Mouse (Mus musculus) C2C12 (cell line): ENCODE results near the gene Lrrc75a. TPM values are rescaled to one million over a fixed set of nuclear protein-coding genes. Genes with fewer than 3 reads are reported as not detected.

Source experiments
- H3K27me3 ChIP-seq: one replicate; pipeline ENCODE4 v1.6.1; 2011; ENCODE audit not compliant: control insufficient read depth, insufficient read depth, insufficient read length
- H3K36me3 ChIP-seq: one replicate; pipeline ENCODE4 v1.6.1; 2011; ENCODE audit not compliant: control insufficient read depth, insufficient read depth
- H3K4me3 ChIP-seq: one replicate; pipeline ENCODE4 v1.5.1; 2011; ENCODE audit warnings: mild to moderate bottlenecking, control low read depth; ENCODE audit not compliant: poor library complexity, insufficient read depth, severe bottlenecking
- H3K79me2 ChIP-seq: one replicate; pipeline ENCODE4 v1.6.1; 2011; ENCODE audit not compliant: control insufficient read depth, insufficient read depth
- H3K79me3 ChIP-seq: one replicate; pipeline ENCODE4 v1.6.1; 2011; ENCODE audit warnings: low read depth, control low read depth
- H3ac ChIP-seq: one replicate; pipeline ENCODE3; 2011; ENCODE audit warnings: low read depth; ENCODE audit not compliant: control insufficient read depth, insufficient read length
- CEBPB ChIP-seq: IDR thresholded peaks from one replicate; pipeline ENCODE4 v1.6.1; 2011; ENCODE audit warnings: low read depth, mild to moderate bottlenecking, control low read depth, moderate library complexity
- CTCF ChIP-seq: IDR thresholded peaks from one replicate; pipeline ENCODE4 v1.5.1; 2011; ENCODE audit not compliant: control insufficient read depth, insufficient read depth, insufficient read length
- FOSL1 ChIP-seq: IDR thresholded peaks from one replicate; pipeline ENCODE4 v1.8.0; 2011; ENCODE audit warnings: mild to moderate bottlenecking, low read length; ENCODE audit not compliant: poor library complexity, insufficient read depth, severe bottlenecking
- MAX ChIP-seq: IDR thresholded peaks from one replicate; pipeline ENCODE4 v1.6.1; 2011; ENCODE audit warnings: mild to moderate bottlenecking, control low read depth
- MYOD1 ChIP-seq: IDR thresholded peaks from one replicate; pipeline ENCODE4 v1.6.1; 2011; ENCODE audit warnings: low read depth; ENCODE audit not compliant: control insufficient read depth, insufficient read length
- MYOG ChIP-seq: IDR thresholded peaks from one replicate; pipeline ENCODE4 v1.6.1; 2011; ENCODE audit not compliant: control insufficient read depth, insufficient read length; ENCODE audit errors: extremely low read depth
- USF1 ChIP-seq: IDR thresholded peaks from one replicate; pipeline ENCODE4 v1.6.1; 2011; ENCODE audit warnings: low read depth, mild to moderate bottlenecking, control low read depth, moderate library complexity
- polyA plus RNA-seq: library from polyadenylated mRNA; unstranded; fragments of >200 nt; fragmentation: generic; extraction: Trizol; gene quantifications from one replicate; pipeline ENCODE4 v1.2.1, GENCODE M21; 2012; ENCODE audit warnings: missing spikeins

Lrrc75a gene
- polyA plus RNA-seq, 1 experiment = 12.5 TPM

GRCm38 (mm10) chr11:62568300-62568699 lies 80.0 kb downstream of the Lrrc75a start:
- H3K27me3 ChIP-seq = peaks cover 4% of the 10 kb centered on the region
- TF ChIP-seq MYOG = no peak
- TF ChIP-seq FOSL1 = no peak
- TF ChIP-seq USF1 = no peak
- TF ChIP-seq CEBPB = no peak
- TF ChIP-seq CTCF = no peak
- TF ChIP-seq MYOD1 = no peak
- no peak for TF ChIP-seq MAX
- H3K79me2 ChIP-seq = no peaks in the 10 kb centered on the region
- H3ac ChIP-seq = no peak overlapping the region
- H3K79me3 ChIP-seq = no peaks in the 10 kb centered on the region
- H3K4me3 ChIP-seq = no peak overlapping the region
- no peaks in the 10 kb centered on the region for H3K36me3 ChIP-seq

- Histone ChIP-seq H3K79me3 (no peaks in the 10 kb centered on the region), H3K36me3 (no peaks in the 10 kb centered on the region), H3ac (no peak overlapping the region), H3K79me2 (no peaks in the 10 kb centered on the region), H3K27me3 (peaks cover 4% of the 10 kb centered on the region), H3K4me3 (no peak overlapping the region)
- no peak for TF ChIP-seq USF1
- no peak for TF ChIP-seq MYOG
- no peak for TF ChIP-seq MYOD1
- no peak for TF ChIP-seq MAX
- no peak for TF ChIP-seq CTCF
- no peak for TF ChIP-seq FOSL1
- TF ChIP-seq CEBPB = no peak
Observed at GRCm38 (mm10) chr11:62566211-62566610, 82.1 kb downstream of the Lrrc75a start.

DNA sequence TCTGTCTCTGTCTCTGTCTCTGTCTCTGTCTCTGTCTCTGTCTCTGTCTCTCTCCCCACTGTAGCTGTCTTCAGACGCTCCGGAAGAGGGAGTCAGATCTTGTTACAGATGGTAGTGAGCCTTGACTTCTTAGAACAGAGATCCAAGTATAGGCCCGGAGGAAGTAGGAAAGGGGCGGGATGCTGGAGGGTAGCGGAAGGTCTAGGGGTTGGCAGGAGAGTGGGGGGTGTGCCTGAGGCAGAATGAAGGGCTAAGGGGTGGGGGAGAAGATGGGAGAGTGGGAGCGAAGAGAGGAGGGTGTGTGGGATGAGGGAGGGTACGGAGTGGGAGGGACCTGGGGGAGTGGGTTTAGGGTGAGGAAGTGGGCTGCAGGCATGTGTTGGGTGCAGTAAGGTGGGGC lies 82.6 kb downstream of the Lrrc75a start:
- TF ChIP-seq FOSL1 (no peak), MYOD1 (no peak), USF1 (no peak), MYOG (no peak)
- H3K4me3 ChIP-seq = no peak overlapping the region
- H3K27me3 ChIP-seq = peaks cover 4% of the 10 kb centered on the region
- H3K79me3 ChIP-seq = no peaks in the 10 kb centered on the region
- no peaks in the 10 kb centered on the region for H3K79me2 ChIP-seq
- H3K36me3 ChIP-seq = no peaks in the 10 kb centered on the region
- no peak overlapping the region for H3ac ChIP-seq

DNA sequence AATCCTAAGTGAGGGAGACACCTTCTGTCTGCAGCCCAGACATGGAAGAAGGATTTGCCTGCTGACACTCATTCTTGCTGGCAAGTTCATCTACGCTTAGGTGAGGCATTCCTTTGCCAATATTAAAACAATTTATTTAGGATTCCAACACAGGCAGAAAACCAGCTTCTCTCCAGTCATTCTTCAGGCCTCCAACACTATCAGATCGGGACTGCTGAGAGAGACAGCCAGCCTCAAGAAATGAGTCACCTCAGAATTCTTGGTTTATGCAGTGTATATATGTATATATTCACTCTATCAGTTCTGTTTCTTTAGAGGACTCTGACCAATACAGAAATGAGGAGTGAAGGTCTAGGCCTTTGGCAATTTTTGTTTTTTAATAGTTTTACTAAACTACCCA lies 84.7 kb downstream of the Lrrc75a start:
- no peaks in the 10 kb centered on the region for H3K79me2 ChIP-seq
- TF ChIP-seq CEBPB (no peak), MAX (no peak), USF1 (no peak), MYOG (no peak), CTCF (no peak), FOSL1 (no peak), MYOD1 (no peak)
- no peak overlapping the region for H3K4me3 ChIP-seq
- no peaks in the 10 kb centered on the region for H3K79me3 ChIP-seq
- H3K36me3 ChIP-seq = no peaks in the 10 kb centered on the region
- no peak overlapping the region for H3ac ChIP-seq
- H3K27me3 ChIP-seq = peaks cover 4% of the 10 kb centered on the region

- no peak for TF ChIP-seq MYOD1
- TF ChIP-seq MAX = no peak
- no peak for TF ChIP-seq USF1
- TF ChIP-seq CTCF = no peak
- TF ChIP-seq FOSL1 = no peak
- TF ChIP-seq MYOG = no peak
- TF ChIP-seq CEBPB = no peak
- Histone ChIP-seq H3K79me2 (no peaks in the 10 kb centered on the region), H3K4me3 (no peak overlapping the region), H3K79me3 (no peaks in the 10 kb centered on the region), H3K36me3 (no peaks in the 10 kb centered on the region), H3K27me3 (no peaks in the 10 kb centered on the region), H3ac (no peak overlapping the region)
Observed at GRCm38 (mm10) chr11:62560463-62561016, 87.8 kb downstream of the Lrrc75a start.

DNA sequence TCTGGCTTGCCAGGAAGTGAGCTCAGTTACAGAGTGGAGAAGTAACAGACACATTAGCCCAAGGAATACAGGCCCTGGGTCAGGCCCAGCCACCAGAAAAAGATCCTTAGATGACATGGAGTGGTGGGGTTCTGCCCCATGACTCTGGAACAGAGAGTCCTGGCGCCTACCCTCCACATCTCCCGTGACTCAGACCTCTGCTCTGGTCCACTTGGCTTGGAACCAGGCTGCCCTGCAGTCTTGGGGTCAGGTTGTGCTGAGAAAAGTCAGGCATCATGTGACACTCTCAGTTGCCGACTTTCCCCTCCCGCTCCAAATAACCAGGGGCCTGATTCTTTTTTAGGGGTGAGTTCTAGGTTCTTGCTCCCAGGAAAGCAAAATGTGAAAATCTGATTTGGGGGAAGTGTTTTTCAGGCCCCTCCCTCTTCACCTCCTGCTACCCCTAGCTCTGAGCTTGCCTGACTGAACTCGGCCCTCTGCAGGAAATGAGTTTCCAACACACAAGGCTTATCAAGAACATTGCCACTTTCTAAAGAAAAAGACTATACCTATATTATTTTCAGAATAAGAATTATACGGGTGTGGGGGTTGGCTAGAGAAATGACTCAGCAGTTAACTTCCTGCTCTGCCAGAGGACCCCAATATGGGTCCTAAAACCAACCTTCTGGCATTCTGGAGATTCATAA lies 89.2 kb downstream of the Lrrc75a start:
- Histone ChIP-seq H3K79me2 (peaks cover 10% of the 10 kb centered on the region), H3ac (no peak overlapping the region), H3K4me3 (no peak overlapping the region), H3K36me3 (peaks cover 12% of the 10 kb centered on the region), H3K27me3 (no peaks in the 10 kb centered on the region), H3K79me3 (peaks cover 7% of the 10 kb centered on the region)
- peak; percentile 86 for TF ChIP-seq USF1
- no peak for TF ChIP-seq FOSL1
